Mouse (Mus musculus) midbrain, postnatal 0 days (tissue): ENCODE measurements around the gene Olfr24. TPM values are rescaled to one million over a fixed set of nuclear protein-coding genes. Genes with fewer than 3 reads are reported as not detected.

ENCODE experiments used
- ATAC-seq: fragments of 200-750 bp; cut with Nextera tagmentation; 2 replicates; pipeline ENCODE4 v1.8.0; 2017; ENCODE audit warnings: moderate number of reproducible peaks, mild to moderate bottlenecking, moderate TSS enrichment, moderate library complexity; ENCODE audit not compliant: low FRiP score
- DNase-seq: peaks from one replicate; pipeline ENCODE4 v3.0.0-alpha.2; 2015; ENCODE audit warnings: low spot score
- H3K27ac ChIP-seq: fragments of 300-500 bp; sonication (generic); 2 replicates; pipeline ENCODE4 v1.5.1; 2014; ENCODE audit warnings: low read depth, mild to moderate bottlenecking, low read length, mixed read lengths
- H3K27me3 ChIP-seq: fragments of 300-500 bp; sonication (generic); 2 replicates; pipeline ENCODE4 v1.6.1; 2014; ENCODE audit warnings: low read length, control low read depth, mixed read lengths; ENCODE audit not compliant: insufficient read depth
- H3K36me3 ChIP-seq: fragments of 300-500 bp; sonication (generic); 2 replicates; pipeline ENCODE4 v1.6.1; 2014; ENCODE audit warnings: low read length, control low read depth, mixed read lengths; ENCODE audit not compliant: insufficient read depth
- H3K4me1 ChIP-seq: fragments of 300-500 bp; sonication (generic); 2 replicates; pipeline ENCODE4 v1.6.1; 2014; ENCODE audit warnings: mild to moderate bottlenecking, control low read depth, antibody characterized with exemption, low read length, mixed read lengths; ENCODE audit not compliant: insufficient read depth
- H3K4me2 ChIP-seq: fragments of 300-500 bp; sonication (generic); 2 replicates; pipeline ENCODE4 v1.6.1; 2014; ENCODE audit warnings: low read depth, mild to moderate bottlenecking, low read length, mixed read lengths; ENCODE audit not compliant: poor library complexity, severe bottlenecking
- H3K4me3 ChIP-seq: fragments of 300-500 bp; sonication (generic); 2 replicates; pipeline ENCODE4 v1.5.1; 2014; ENCODE audit warnings: low read depth, mild to moderate bottlenecking, low read length, moderate library complexity
- H3K9ac ChIP-seq: fragments of 300-500 bp; sonication (generic); replicated peaks from 2 replicates; pipeline ENCODE4 v1.6.1; 2014; ENCODE audit warnings: mild to moderate bottlenecking, low read length, moderate library complexity, mixed read lengths; ENCODE audit not compliant: poor library complexity, severe bottlenecking
- H3K9me3 ChIP-seq: fragments of 300-500 bp; sonication (generic); 2 replicates; pipeline ENCODE4 v1.6.1; 2016; ENCODE audit warnings: low read length, control low read depth
- CTCF ChIP-seq: IDR thresholded peaks from 2 replicates; pipeline ENCODE4 v1.5.1; 2016; ENCODE audit warnings: antibody characterized with exemption, mild to moderate bottlenecking
- WGBS: fragments of 180-500 bp; shearing (Covaris S2); extraction: QIAGEN DNeasy Blood & Tissue Kit; methylation state at CpG from one replicate; pipeline ENCODE4 v1.1.7; 2014; 5-methylcytosine and 5-hydroxymethylcytosine counted together
- polyA plus RNA-seq: library from polyadenylated mRNA; unstranded; fragments of >200 nt; fragmentation: Nextera tagmentation; extraction: Ambion mirVana; gene quantifications from 2 replicates; pipeline ENCODE4 v1.2.1, GENCODE M21; 2015
- total RNA-seq: library from RNA; depleted of rRNA; stranded (reverse); fragments of >200 nt; gene quantifications from 2 replicates; pipeline ENCODE4 v1.2.3, GENCODE M21; 2014; rRNA removed

Gene Olfr24
- total and polyA plus RNA-seq, 2 experiments from 2014 or later = not detected

- Histone ChIP-seq H3K4me1 (no peaks in the 10 kb centered on the region), H3K27ac (no peak overlapping the region), H3K4me2 (no peak overlapping the region), H3K27me3 (no peaks in the 10 kb centered on the region), H3K9ac (no peak overlapping the region), H3K36me3 (no peaks in the 10 kb centered on the region), H3K9me3 (no peaks in the 10 kb centered on the region), H3K4me3 (no peak overlapping the region)
- ATAC-seq (no peak), DNase-seq (no peak)
- no peak for TF ChIP-seq CTCF
- 29% methylated on average over 4 of the region's 4 CpGs for WGBS
Observed at GRCm38 (mm10) chr9:18722712-18723099, 41.1 kb downstream of the Olfr24 start.

- H3K4me2 ChIP-seq = no peak overlapping the region
- ATAC-seq = peak; percentile 54; the same call in 1 of the 2 replicates
- H3K27ac ChIP-seq = no peak overlapping the region
- DNase-seq = peak; percentile 14
- no peak for TF ChIP-seq CTCF
- no peaks in the 10 kb centered on the region for H3K36me3 ChIP-seq
- H3K4me1 ChIP-seq = no peaks in the 10 kb centered on the region
- no peaks in the 10 kb centered on the region for H3K27me3 ChIP-seq
- no peak overlapping the region for H3K4me3 ChIP-seq
- 26% methylated on average over 6 of the region's 6 CpGs for WGBS
- H3K9me3 ChIP-seq = no peaks in the 10 kb centered on the region
- H3K9ac ChIP-seq = no peak overlapping the region
Observed at GRCm38 (mm10) chr9:18721931-18722711, 41.7 kb downstream of the Olfr24 start.

- Histone ChIP-seq H3K4me3 (no peak overlapping the region), H3K27ac (no peak overlapping the region), H3K4me1 (no peaks in the 10 kb centered on the region), H3K9me3 (no peaks in the 10 kb centered on the region), H3K36me3 (no peaks in the 10 kb centered on the region), H3K9ac (no peak overlapping the region), H3K27me3 (no peaks in the 10 kb centered on the region), H3K4me2 (no peak overlapping the region)
- ATAC-seq = no peak
- no peak for TF ChIP-seq CTCF
- 33% methylated on average over 2 of the region's 2 CpGs for WGBS
- no peak for DNase-seq
Observed at GRCm38 (mm10) chr9:18721011-18721410, 42.8 kb downstream of the Olfr24 start.

- no peak for DNase-seq
- H3K9me3 ChIP-seq = no peaks in the 10 kb centered on the region
Observed at GRCm38 (mm10) chr9:18705628-18706027, 58.2 kb downstream of the Olfr24 start.

More at GRCm38 (mm10) chr9:18705628-18706027, 58.2 kb downstream of the Olfr24 start:
- no peak overlapping the region for H3K9ac ChIP-seq
- no peak overlapping the region for H3K27ac ChIP-seq
- H3K36me3 ChIP-seq = no peaks in the 10 kb centered on the region
- H3K4me1 ChIP-seq = no peaks in the 10 kb centered on the region
- ATAC-seq = no peak
- TF ChIP-seq CTCF = no peak
- no peaks in the 10 kb centered on the region for H3K27me3 ChIP-seq
- H3K4me2 ChIP-seq = no peak overlapping the region
- H3K4me3 ChIP-seq = no peak overlapping the region

Other genes starting within 250 kb of the Olfr24 start
- 0.05 TPM in 1 of 2 replicates, not detected in the other for gene Muc16, start 89.5 kb downstream of the Olfr24 start, total RNA-seq
- not detected in 2 replicates for gene Muc16, start 89.5 kb downstream of the Olfr24 start, polyA plus RNA-seq
- not detected in 2 replicates for gene Olfr828, start 55.5 kb upstream of the Olfr24 start, total RNA-seq
- not detected in 2 replicates for gene Olfr828, start 55.5 kb upstream of the Olfr24 start, polyA plus RNA-seq
- gene Olfr829, start 90.9 kb upstream of the Olfr24 start, total RNA-seq = not detected in 2 replicates
- gene Olfr829, start 90.9 kb upstream of the Olfr24 start, polyA plus RNA-seq = not detected in 2 replicates
- not detected in 2 replicates for gene Olfr830, start 110.7 kb upstream of the Olfr24 start, total RNA-seq
- gene Olfr830, start 110.7 kb upstream of the Olfr24 start, polyA plus RNA-seq = not detected in 2 replicates
- gene Olfr832, start 173.1 kb upstream of the Olfr24 start, total RNA-seq = not detected in 2 replicates
- not detected in 2 replicates for gene Olfr832, start 173.1 kb upstream of the Olfr24 start, polyA plus RNA-seq
- not detected in 2 replicates for gene Olfr834, start 224.0 kb upstream of the Olfr24 start, total RNA-seq
- gene Olfr834, start 224.0 kb upstream of the Olfr24 start, polyA plus RNA-seq = not detected in 2 replicates